Mouse (Mus musculus) olfactory bulb, adult 2 months (tissue): Measurements from ENCODE around the gene Camk1.

Source experiments
- CTCF ChIP-seq: fragments of 200-500 bp; IDR thresholded peaks from 2 replicates; pipeline ENCODE4 v1.5.1; 2012; ENCODE audit warnings: low read depth, mild to moderate bottlenecking, low read length, moderate library complexity; ENCODE audit not compliant: insufficient read depth
- POLR2A ChIP-seq: fragments of 200-500 bp; IDR thresholded peaks from 2 replicates; pipeline ENCODE4 v1.6.1; 2012; ENCODE audit warnings: mild to moderate bottlenecking, low read depth, low read length, moderate library complexity; ENCODE audit not compliant: insufficient read depth

DNA sequence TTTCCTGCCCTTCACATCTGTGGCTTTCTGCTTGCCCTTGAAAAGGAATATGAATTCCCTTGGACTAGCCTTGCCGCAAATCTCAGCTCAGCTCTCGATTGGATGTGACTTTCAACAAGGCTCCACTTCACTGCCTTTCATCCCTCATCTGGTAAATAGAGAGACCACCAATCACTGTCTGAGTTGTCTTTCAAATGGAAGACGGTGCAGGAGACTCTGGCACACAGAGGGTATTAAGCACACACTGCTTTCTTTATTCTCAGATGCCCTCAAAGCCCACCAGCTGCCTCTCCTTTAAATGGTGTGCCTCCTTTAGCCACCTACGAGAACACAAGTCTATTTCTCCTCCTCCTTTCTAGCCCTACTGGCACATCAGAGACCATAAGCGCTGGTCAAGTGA, 24.8 kb upstream of the Camk1 start:
- TF ChIP-seq CTCF (no peak), POLR2A (no peak)
